Mouse (Mus musculus) midbrain, postnatal 0 days (tissue): ENCODE results near the gene Atp13a1. TPM values are rescaled to one million over a fixed set of nuclear protein-coding genes. Genes with fewer than 3 reads are reported as not detected.
A peak's percentile ranks its signal among the peaks of the same experiment; 100 is the strongest.

Experiments used
- ATAC-seq: fragments of 200-750 bp; cut with Nextera tagmentation; 2 replicates; pipeline ENCODE4 v1.8.0; 2017; ENCODE audit warnings: moderate number of reproducible peaks, mild to moderate bottlenecking, moderate TSS enrichment, moderate library complexity; ENCODE audit not compliant: low FRiP score
- DNase-seq: peaks from one replicate; pipeline ENCODE4 v3.0.0-alpha.2; 2015; ENCODE audit warnings: low spot score
- H3K27ac ChIP-seq: fragments of 300-500 bp; sonication (generic); 2 replicates; pipeline ENCODE4 v1.5.1; 2014; ENCODE audit warnings: low read depth, mild to moderate bottlenecking, low read length, mixed read lengths
- H3K27me3 ChIP-seq: fragments of 300-500 bp; sonication (generic); 2 replicates; pipeline ENCODE4 v1.6.1; 2014; ENCODE audit warnings: low read length, control low read depth, mixed read lengths; ENCODE audit not compliant: insufficient read depth
- H3K36me3 ChIP-seq: fragments of 300-500 bp; sonication (generic); 2 replicates; pipeline ENCODE4 v1.6.1; 2014; ENCODE audit warnings: low read length, control low read depth, mixed read lengths; ENCODE audit not compliant: insufficient read depth
- H3K4me1 ChIP-seq: fragments of 300-500 bp; sonication (generic); 2 replicates; pipeline ENCODE4 v1.6.1; 2014; ENCODE audit warnings: mild to moderate bottlenecking, control low read depth, antibody characterized with exemption, low read length, mixed read lengths; ENCODE audit not compliant: insufficient read depth
- H3K4me2 ChIP-seq: fragments of 300-500 bp; sonication (generic); 2 replicates; pipeline ENCODE4 v1.6.1; 2014; ENCODE audit warnings: low read depth, mild to moderate bottlenecking, low read length, mixed read lengths; ENCODE audit not compliant: poor library complexity, severe bottlenecking
- H3K4me3 ChIP-seq: fragments of 300-500 bp; sonication (generic); 2 replicates; pipeline ENCODE4 v1.5.1; 2014; ENCODE audit warnings: low read depth, mild to moderate bottlenecking, low read length, moderate library complexity
- H3K9ac ChIP-seq: fragments of 300-500 bp; sonication (generic); replicated peaks from 2 replicates; pipeline ENCODE4 v1.6.1; 2014; ENCODE audit warnings: mild to moderate bottlenecking, low read length, moderate library complexity, mixed read lengths; ENCODE audit not compliant: poor library complexity, severe bottlenecking
- H3K9me3 ChIP-seq: fragments of 300-500 bp; sonication (generic); 2 replicates; pipeline ENCODE4 v1.6.1; 2016; ENCODE audit warnings: low read length, control low read depth
- CTCF ChIP-seq: IDR thresholded peaks from 2 replicates; pipeline ENCODE4 v1.5.1; 2016; ENCODE audit warnings: antibody characterized with exemption, mild to moderate bottlenecking
- WGBS: fragments of 180-500 bp; shearing (Covaris S2); extraction: QIAGEN DNeasy Blood & Tissue Kit; methylation state at CpG from one replicate; pipeline ENCODE4 v1.1.7; 2014; 5-methylcytosine and 5-hydroxymethylcytosine counted together
- polyA plus RNA-seq: library from polyadenylated mRNA; unstranded; fragments of >200 nt; fragmentation: Nextera tagmentation; extraction: Ambion mirVana; gene quantifications from 2 replicates; pipeline ENCODE4 v1.2.1, GENCODE M21; 2015
- total RNA-seq: library from RNA; depleted of rRNA; stranded (reverse); fragments of >200 nt; gene quantifications from 2 replicates; pipeline ENCODE4 v1.2.3, GENCODE M21; 2014; rRNA removed

Atp13a1 gene
- total RNA-seq (77.7 and 92.7 TPM in 2 replicates), polyA plus RNA-seq (44.6 and 46.4 TPM in 2 replicates)

DNA sequence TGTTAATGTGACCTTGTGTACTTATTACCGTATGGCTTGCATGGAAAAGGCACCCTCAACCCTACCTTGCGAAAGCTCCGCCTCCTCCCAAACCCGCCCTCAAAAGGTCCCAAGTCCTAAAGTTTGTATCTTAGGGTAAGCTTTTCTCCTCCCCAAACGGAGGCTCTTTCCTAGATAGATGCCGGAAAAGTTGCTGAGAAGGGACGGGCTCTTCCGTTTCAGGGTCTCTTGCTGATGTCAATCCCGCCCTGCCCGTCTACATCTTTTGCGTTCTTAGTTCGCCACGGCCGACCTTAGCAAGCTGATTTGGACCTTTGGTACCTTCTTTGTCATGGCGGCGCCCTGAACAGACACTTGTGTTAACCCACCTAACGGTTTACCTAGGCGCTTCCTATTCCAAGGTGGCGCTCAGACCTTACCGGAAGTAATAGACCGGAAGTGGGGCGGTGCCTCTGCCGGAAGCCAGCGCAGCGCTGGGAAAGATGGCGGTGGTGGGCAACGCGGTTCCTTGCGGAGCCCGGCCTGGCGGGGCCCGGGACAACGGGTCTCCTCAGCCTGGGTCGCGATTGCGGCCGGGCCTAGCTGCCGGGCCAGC is at the start of gene Atp13a1, which contains the start of gene Zfp866:
Gene Atp13a1 (plus strand): TSS at position 391 of the 595 bp plus-strand sequence.
Gene Zfp866 (minus strand): TSS at position 406 of the 595 bp plus-strand sequence.
- H3K36me3 ChIP-seq, result peaks cover 18% of the 10 kb centered on the region; the same call in 1 of the 2 replicates
- H3K9ac ChIP-seq, result peak within 1 kb of the TSS; percentile 94
- WGBS, result under 1% methylated on average over 38 of the region's 38 CpGs
- peak within 1 kb of the TSS; percentile 100 for H3K4me3 ChIP-seq
- no peaks in the 10 kb centered on the region for H3K27me3 ChIP-seq
- DNase-seq, result peak; percentile 94
- H3K27ac ChIP-seq, result peak within 1 kb of the TSS; percentile 77
- peaks cover 4% of the 10 kb centered on the region; the same call in 1 of the 2 replicates for H3K4me1 ChIP-seq
- no peaks in the 10 kb centered on the region for H3K9me3 ChIP-seq
- peak; percentile 20; the same call in 1 of the 2 replicates for TF ChIP-seq CTCF
- ATAC-seq, result peak; percentile 95
- H3K4me2 ChIP-seq, result peak within 1 kb of the TSS; percentile 92

DNA sequence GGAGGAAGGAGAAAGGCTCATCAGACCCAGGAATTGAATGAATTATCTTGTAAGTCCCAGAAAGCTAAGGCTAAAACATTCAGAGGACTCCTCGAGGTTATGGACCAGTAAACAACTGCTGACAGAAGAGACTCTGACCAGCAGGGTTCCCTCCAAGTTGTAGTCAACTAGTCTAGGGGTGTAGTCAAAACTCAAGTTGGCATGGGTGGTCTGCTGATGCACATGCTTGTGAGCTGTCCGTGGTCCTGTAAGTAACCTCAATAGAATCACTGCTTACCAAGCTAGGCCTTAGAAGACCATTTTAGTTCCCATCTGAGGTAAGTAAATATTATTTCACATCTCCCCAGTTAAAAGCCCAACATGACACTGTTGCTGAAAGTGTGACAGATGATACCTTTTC is 49.7 kb upstream of the Atp13a1 start:
- no peak overlapping the region for H3K9ac ChIP-seq
- no peaks in the 10 kb centered on the region for H3K27me3 ChIP-seq
- no peaks in the 10 kb centered on the region for H3K9me3 ChIP-seq
- peaks cover 8% of the 10 kb centered on the region for H3K36me3 ChIP-seq
- H3K4me3 ChIP-seq, result no peak overlapping the region
- no peaks in the 10 kb centered on the region for H3K4me1 ChIP-seq
- DNase-seq, result no peak
- ATAC-seq, result no peak
- H3K4me2 ChIP-seq, result no peak overlapping the region
- no peak overlapping the region for H3K27ac ChIP-seq
- no peak for TF ChIP-seq CTCF
- WGBS, result 88% methylated on average over 2 of the region's 2 CpGs

DNA sequence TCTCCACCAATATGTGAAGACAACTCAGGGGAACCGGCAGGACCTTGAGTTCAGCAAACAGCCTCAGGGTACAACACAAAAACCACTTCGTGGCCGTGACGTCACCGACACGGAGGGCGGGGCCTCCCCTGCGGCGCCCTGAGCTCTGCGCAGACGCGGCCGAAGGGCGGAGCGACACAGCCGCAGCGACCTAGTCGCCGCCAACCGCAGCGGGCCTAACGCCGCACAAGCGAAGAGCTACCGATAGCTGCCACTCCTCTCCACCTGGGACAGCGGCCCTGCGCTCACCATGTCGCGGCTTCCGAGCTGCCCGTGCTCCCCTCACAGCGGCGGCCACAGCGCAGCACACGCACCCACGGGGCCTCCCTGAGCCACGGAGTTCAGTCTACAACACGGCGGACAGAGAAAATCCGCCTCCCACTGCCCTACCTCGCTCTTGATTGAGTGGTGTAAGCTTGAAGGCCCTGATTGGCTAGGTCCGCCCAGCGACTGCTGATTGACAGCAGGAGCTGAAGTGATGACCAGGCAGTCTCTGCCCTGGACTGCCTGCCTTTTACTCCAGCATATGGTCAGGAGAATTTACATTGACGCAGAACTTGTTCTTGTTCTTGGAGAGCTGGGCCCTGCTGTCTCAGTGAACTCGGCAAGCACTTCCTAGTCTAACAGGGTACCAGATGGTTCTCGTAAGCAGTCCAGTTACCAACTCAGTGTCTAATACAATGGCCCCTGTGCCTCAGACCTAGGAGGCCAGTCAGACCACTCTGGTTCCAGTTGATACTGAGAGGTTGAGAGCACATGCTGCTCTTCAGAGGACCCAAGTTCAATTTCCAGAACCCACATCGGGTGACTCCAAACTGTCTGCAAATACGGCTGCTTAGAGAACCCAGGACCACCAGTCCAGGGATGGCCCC is 41.2 kb upstream of the Atp13a1 start, which contains the start of gene Zfp963:
Gene Zfp963 (minus strand): TSS at position 427 of the 911 bp plus-strand sequence.
- DNase-seq, result peak; percentile 97
- TF ChIP-seq CTCF, result no peak
- Histone ChIP-seq H3K27me3 (no peaks in the 10 kb centered on the region), H3K9ac (peak within 1 kb of the TSS; percentile 86), H3K4me2 (peak within 1 kb of the TSS; percentile 49), H3K4me1 (peaks cover 5% of the 10 kb centered on the region), H3K4me3 (peak within 1 kb of the TSS; percentile 66), H3K36me3 (peaks cover 3% of the 10 kb centered on the region; the same call in 1 of the 2 replicates), H3K27ac (peak within 1 kb of the TSS; percentile 98), H3K9me3 (no peaks in the 10 kb centered on the region)
- WGBS, result 3% methylated on average over 48 of the region's 48 CpGs
- ATAC-seq, result peak; percentile 99

DNA sequence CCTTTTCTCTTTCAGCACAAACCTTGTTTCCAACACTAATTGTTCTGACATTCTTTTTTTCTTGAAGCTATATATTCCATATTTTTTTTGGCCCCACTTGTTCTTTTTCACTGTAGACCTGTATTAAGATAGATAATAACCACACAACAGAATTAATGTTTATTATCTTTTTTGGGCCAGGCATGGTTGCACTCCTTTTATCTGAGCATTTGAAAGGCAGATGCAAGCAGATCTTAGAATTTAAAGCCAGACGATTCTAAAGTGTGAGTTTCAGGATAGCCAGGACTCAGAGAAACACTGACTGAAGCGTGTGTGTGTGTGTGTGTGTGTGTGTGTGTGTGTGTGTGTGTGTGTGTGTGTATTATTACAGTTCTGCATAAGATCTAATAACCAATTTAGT is 38.5 kb upstream of the Atp13a1 start:
- Histone ChIP-seq H3K36me3 (peaks cover 6% of the 10 kb centered on the region; the same call in 1 of the 2 replicates), H3K27me3 (no peaks in the 10 kb centered on the region), H3K9me3 (no peaks in the 10 kb centered on the region), H3K27ac (no peak overlapping the region), H3K4me2 (no peak overlapping the region), H3K4me1 (peaks cover 5% of the 10 kb centered on the region), H3K9ac (no peak overlapping the region), H3K4me3 (no peak overlapping the region)
- ATAC-seq (no peak), DNase-seq (no peak)
- 88% methylated on average over 2 of the region's 2 CpGs for WGBS
- TF ChIP-seq CTCF, result no peak

DNA sequence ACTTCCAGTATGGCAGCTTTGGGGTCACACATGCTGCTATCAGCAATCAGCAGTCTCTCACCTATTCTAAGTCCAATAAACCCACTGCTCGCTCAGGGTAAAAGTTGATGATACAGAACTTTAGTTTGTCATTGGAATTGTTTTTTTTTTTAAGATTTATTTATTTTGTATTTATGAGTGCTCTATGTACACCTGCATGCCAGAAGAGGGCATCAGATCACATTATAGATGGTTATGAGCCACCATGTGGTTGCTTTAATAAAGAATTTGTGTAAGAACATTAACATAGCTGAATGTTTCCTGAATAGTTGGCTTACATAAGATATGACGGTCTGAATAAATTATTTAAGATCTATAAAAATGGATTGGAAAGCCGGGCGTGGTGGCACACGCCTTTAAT is 32.6 kb upstream of the Atp13a1 start:
- H3K4me1 ChIP-seq, result no peaks in the 10 kb centered on the region
- DNase-seq, result no peak
- no peak overlapping the region for H3K4me3 ChIP-seq
- ATAC-seq, result no peak
- H3K9ac ChIP-seq, result no peak overlapping the region
- H3K27me3 ChIP-seq, result no peaks in the 10 kb centered on the region
- 94% methylated on average over 5 of the region's 5 CpGs for WGBS
- no peaks in the 10 kb centered on the region for H3K9me3 ChIP-seq
- no peak overlapping the region for H3K27ac ChIP-seq
- H3K4me2 ChIP-seq, result no peak overlapping the region
- peaks cover 17% of the 10 kb centered on the region; the same call in 1 of the 2 replicates for H3K36me3 ChIP-seq
- peak; percentile 52 for TF ChIP-seq CTCF
